Mouse (Mus musculus) kidney, postnatal 0 days (tissue): ENCODE measurements at regions not wholly inside any gene's neighbourhood (a gene's known extent, or its start where the extent isn't known, plus 50 kb on each side); places are given as distances from the start of the nearest gene placed in this dataset.
A peak's percentile ranks its signal among the peaks of the same experiment; 100 is the strongest.

ENCODE experiments used
- ATAC-seq: fragments of 200-750 bp; cut with Nextera tagmentation; replicated peaks from 2 replicates; pipeline ENCODE4 v1.8.0; 2017; ENCODE audit warnings: low read depth, moderate number of reproducible peaks, moderate TSS enrichment, moderate library complexity; ENCODE audit not compliant: low FRiP score
- DNase-seq: peaks from one replicate; pipeline ENCODE4 v3.0.0-alpha.2; 2016; ENCODE audit warnings: low spot score
- H3K27ac ChIP-seq: fragments of 300-500 bp; sonication (generic); 2 replicates; pipeline ENCODE4 v1.5.1; 2014; ENCODE audit warnings: mild to moderate bottlenecking
- H3K27me3 ChIP-seq: fragments of 300-500 bp; sonication (generic); 2 replicates; pipeline ENCODE4 v1.6.1; 2014; ENCODE audit warnings: low read length, mixed read lengths; ENCODE audit not compliant: insufficient read depth
- H3K36me3 ChIP-seq: fragments of 300-500 bp; sonication (generic); 2 replicates; pipeline ENCODE4 v1.6.1; 2014; ENCODE audit warnings: low read length, mixed read lengths; ENCODE audit not compliant: insufficient read depth
- H3K4me1 ChIP-seq: fragments of 300-500 bp; sonication (generic); replicated peaks from 2 replicates; pipeline ENCODE4 v1.6.1; 2014; ENCODE audit warnings: antibody characterized with exemption, low read length, mixed read lengths; ENCODE audit not compliant: insufficient read depth
- H3K4me2 ChIP-seq: fragments of 300-500 bp; sonication (generic); 2 replicates; pipeline ENCODE4 v1.6.1; 2014; ENCODE audit warnings: mild to moderate bottlenecking, low read length, moderate library complexity, mixed read lengths
- H3K4me3 ChIP-seq: fragments of 300-500 bp; sonication (generic); replicated peaks from 2 replicates; pipeline ENCODE4 v1.5.1; 2014; ENCODE audit warnings: low read depth, low read length
- H3K9ac ChIP-seq: fragments of 300-500 bp; sonication (generic); 2 replicates; pipeline ENCODE4 v1.6.1; 2014; ENCODE audit warnings: low read depth, low read length
- H3K9me3 ChIP-seq: fragments of 300-500 bp; sonication (generic); replicated peaks from 2 replicates; pipeline ENCODE4 v1.6.1; 2016; ENCODE audit warnings: low read length, inconsistent platforms, mixed read lengths
- CTCF ChIP-seq: IDR thresholded peaks from 2 replicates; pipeline ENCODE4 v1.5.1; 2016; ENCODE audit warnings: antibody characterized with exemption, low read depth, mild to moderate bottlenecking, moderate library complexity
- WGBS: fragments of 180-500 bp; shearing (Covaris S2); extraction: QIAGEN DNeasy Blood & Tissue Kit; methylation state at CpG from one replicate; pipeline ENCODE4 v1.1.7; 2014; 5-methylcytosine and 5-hydroxymethylcytosine counted together

- ATAC-seq (no peak), DNase-seq (peak; percentile 10)
- no peak for TF ChIP-seq CTCF
- Histone ChIP-seq H3K4me3 (no peak overlapping the region), H3K9ac (no peak overlapping the region), H3K27ac (no peak overlapping the region), H3K9me3 (no peaks in the 10 kb centered on the region), H3K4me2 (no peak overlapping the region), H3K36me3 (no peaks in the 10 kb centered on the region), H3K27me3 (no peaks in the 10 kb centered on the region), H3K4me1 (no peaks in the 10 kb centered on the region)
- 44% methylated on average over 4 of the region's 4 CpGs for WGBS
Observed at GRCm38 (mm10) chr14:46144175-46144574, 235.0 kb upstream of the Gm15217 start.

- WGBS = 44% methylated on average over 6 of the region's 6 CpGs
- TF ChIP-seq CTCF = no peak
- ATAC-seq (no peak), DNase-seq (peak; percentile 17)
- H3K9me3 ChIP-seq = no peaks in the 10 kb centered on the region
- no peak overlapping the region for H3K4me2 ChIP-seq
- H3K9ac ChIP-seq = no peak overlapping the region
- no peaks in the 10 kb centered on the region for H3K4me1 ChIP-seq
- H3K4me3 ChIP-seq = no peak overlapping the region
- no peaks in the 10 kb centered on the region for H3K27me3 ChIP-seq
- no peak overlapping the region for H3K27ac ChIP-seq
- no peaks in the 10 kb centered on the region for H3K36me3 ChIP-seq
Observed at GRCm38 (mm10) chr14:46144707-46145106, 234.5 kb upstream of the Gm15217 start.

- H3K27ac ChIP-seq = no peak overlapping the region
- H3K4me3 ChIP-seq = no peak overlapping the region
- H3K27me3 ChIP-seq = no peaks in the 10 kb centered on the region
- WGBS = 44% methylated on average over 7 of the region's 7 CpGs
- H3K9me3 ChIP-seq = no peaks in the 10 kb centered on the region
- H3K36me3 ChIP-seq = no peaks in the 10 kb centered on the region
- no peak for TF ChIP-seq CTCF
- no peak overlapping the region for H3K4me2 ChIP-seq
- ATAC-seq (no peak), DNase-seq (no peak)
- H3K9ac ChIP-seq = no peak overlapping the region
- no peaks in the 10 kb centered on the region for H3K4me1 ChIP-seq
Observed at GRCm38 (mm10) chr14:46145584-46145983, 233.6 kb upstream of the Gm15217 start.

- Histone ChIP-seq H3K4me2 (no peak overlapping the region), H3K27ac (no peak overlapping the region), H3K27me3 (no peaks in the 10 kb centered on the region), H3K9ac (no peak overlapping the region), H3K4me3 (no peak overlapping the region), H3K9me3 (no peaks in the 10 kb centered on the region), H3K36me3 (no peaks in the 10 kb centered on the region), H3K4me1 (no peaks in the 10 kb centered on the region)
- ATAC-seq (no peak), DNase-seq (no peak)
- no peak for TF ChIP-seq CTCF
- WGBS = 79% methylated on average over 6 of the region's 6 CpGs
Observed at GRCm38 (mm10) chr14:46149073-46149661, 230.0 kb upstream of the Gm15217 start.

GRCm38 (mm10) chr14:46158741-46159140 lies 220.5 kb upstream of the Gm15217 start:
- peak; percentile 20 for DNase-seq
- Histone ChIP-seq H3K9me3 (no peaks in the 10 kb centered on the region), H3K4me1 (no peaks in the 10 kb centered on the region), H3K4me2 (no peak overlapping the region), H3K4me3 (no peak overlapping the region), H3K36me3 (no peaks in the 10 kb centered on the region), H3K27me3 (no peaks in the 10 kb centered on the region), H3K9ac (no peak overlapping the region), H3K27ac (no peak overlapping the region)
- 52% methylated on average over 2 of the region's 2 CpGs for WGBS
- no peak for ATAC-seq
- no peak for TF ChIP-seq CTCF

- 65% methylated on average over 9 of the region's 9 CpGs for WGBS
- no peak overlapping the region for H3K27ac ChIP-seq
- no peaks in the 10 kb centered on the region for H3K36me3 ChIP-seq
- DNase-seq = no peak
- no peak overlapping the region for H3K9ac ChIP-seq
- H3K4me1 ChIP-seq = no peaks in the 10 kb centered on the region
- no peak overlapping the region for H3K4me3 ChIP-seq
- H3K9me3 ChIP-seq = no peaks in the 10 kb centered on the region
- no peak overlapping the region for H3K4me2 ChIP-seq
- TF ChIP-seq CTCF = no peak
- H3K27me3 ChIP-seq = no peaks in the 10 kb centered on the region
- no peak for ATAC-seq
Observed at GRCm38 (mm10) chr14:46172181-46172874, 206.9 kb upstream of the Gm15217 start.

GRCm38 (mm10) chr14:46172875-46173324 lies 206.3 kb upstream of the Gm15217 start:
- no peaks in the 10 kb centered on the region for H3K27me3 ChIP-seq
- no peaks in the 10 kb centered on the region for H3K4me1 ChIP-seq
- no peak overlapping the region for H3K4me2 ChIP-seq
- H3K36me3 ChIP-seq = no peaks in the 10 kb centered on the region
- no peak for TF ChIP-seq CTCF
- H3K9ac ChIP-seq = no peak overlapping the region
- DNase-seq = no peak
- H3K4me3 ChIP-seq = no peak overlapping the region
- WGBS = 26% methylated on average over 6 of the region's 6 CpGs
- no peak for ATAC-seq
- no peaks in the 10 kb centered on the region for H3K9me3 ChIP-seq
- H3K27ac ChIP-seq = no peak overlapping the region
